Mouse (Mus musculus) liver, embryonic 14.5 days (tissue): ENCODE data around the gene Rassf5.

Experiments used
- CTCF ChIP-seq: IDR thresholded peaks from 2 replicates; pipeline ENCODE4 v1.5.1; 2016; ENCODE audit warnings: antibody characterized with exemption, low read depth, control low read depth
- EP300 ChIP-seq: IDR thresholded peaks from 2 replicates; pipeline ENCODE4 v1.6.1; 2016; ENCODE audit warnings: antibody characterized with exemption, low read depth

GRCm38 (mm10) chr1:131183201-131183600, 61.9 kb downstream of the Rassf5 start:
- TF ChIP-seq CTCF (no peak), EP300 (no peak)
